Mouse (Mus musculus) cerebellum, adult 2 months (tissue): ENCODE results near the gene Rp2.

Source experiments
- CTCF ChIP-seq: fragments of 200-500 bp; IDR thresholded peaks from 2 replicates; pipeline ENCODE4 v1.5.1; 2011; ENCODE audit warnings: low read depth, mild to moderate bottlenecking, control low read depth, low read length, moderate library complexity, borderline replicate concordance; ENCODE audit not compliant: insufficient read depth
- POLR2A ChIP-seq: fragments of 200-500 bp; IDR thresholded peaks from 2 replicates; pipeline ENCODE4 v1.6.1; 2011; ENCODE audit warnings: low read length, control low read depth, borderline replicate concordance; ENCODE audit not compliant: insufficient read depth

- no peak for TF ChIP-seq CTCF
- no peak for TF ChIP-seq POLR2A
Measured at GRCm38 (mm10) chrX:20411382-20411781, 47.1 kb downstream of the Rp2 start.
